Mouse (Mus musculus) granulocyte monocyte progenitor cell, adult 5-6 weeks (primary cell): ENCODE results near the gene Evi2. TPM values are rescaled to one million over a fixed set of nuclear protein-coding genes. Genes with fewer than 3 reads are reported as not detected.
A peak's percentile ranks its signal among the peaks of the same experiment; 100 is the strongest.

Experiments
- ATAC-seq: replicated peaks from 2 replicates; pipeline ENCODE4 v1.8.0; 2016; ENCODE audit warnings: mild to moderate bottlenecking, moderate TSS enrichment, inconsistent platforms; ENCODE audit not compliant: poor library complexity, severe bottlenecking
- total RNA-seq, 2 experiments: library from RNA; stranded (forward) in 1 of 2; stranded (reverse) in 1 of 2; fragments of 200-712, 200-1000 nt in 1 of 2; fragments of >200 nt in 1 of 2; fragmentation: Nextera tagmentation in 1 of 2; gene quantifications; 2 replicates each; pipeline ENCODE4 v1.2.3; 2014 to 2017

Gene Evi2
- total RNA-seq, 2 experiments from 2014 or later: 4.0 to 20.2 TPM

DNA sequence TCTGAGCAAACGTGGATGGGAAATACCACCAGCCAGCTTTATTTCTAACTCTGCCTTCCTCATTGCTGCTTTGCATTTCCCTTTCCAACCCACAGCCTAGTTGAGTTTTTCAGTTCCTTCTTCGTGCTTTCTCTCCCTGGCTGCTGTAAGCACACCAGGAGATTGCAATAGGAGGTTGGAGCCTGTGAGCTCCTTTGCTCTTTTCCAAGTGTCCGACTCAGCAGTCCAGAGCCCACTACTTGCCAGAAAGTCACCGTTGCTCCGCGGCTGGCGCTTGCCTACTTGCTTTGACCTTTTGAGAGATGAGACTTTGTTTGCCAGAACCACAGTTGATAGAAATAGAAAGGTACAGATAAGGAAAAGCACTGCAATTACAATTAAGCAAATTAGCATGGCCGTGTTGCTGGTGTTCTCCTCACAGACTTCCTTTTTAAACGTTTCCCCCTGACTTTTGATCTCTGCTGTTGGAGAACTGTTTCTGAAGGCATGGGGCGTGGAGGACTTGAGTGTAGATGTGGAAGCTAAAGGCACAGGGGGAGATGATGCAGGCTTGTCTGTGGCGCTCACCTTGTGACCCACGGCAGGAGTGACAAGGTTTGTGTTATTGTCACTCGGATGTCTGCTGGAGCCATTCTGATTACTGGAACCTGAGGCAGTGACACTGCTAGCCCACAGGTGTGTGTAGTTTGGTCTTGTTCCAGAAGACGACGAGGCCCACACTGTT is 3.2 kb downstream of the Evi2 start:
- peak; percentile 45 for ATAC-seq

DNA sequence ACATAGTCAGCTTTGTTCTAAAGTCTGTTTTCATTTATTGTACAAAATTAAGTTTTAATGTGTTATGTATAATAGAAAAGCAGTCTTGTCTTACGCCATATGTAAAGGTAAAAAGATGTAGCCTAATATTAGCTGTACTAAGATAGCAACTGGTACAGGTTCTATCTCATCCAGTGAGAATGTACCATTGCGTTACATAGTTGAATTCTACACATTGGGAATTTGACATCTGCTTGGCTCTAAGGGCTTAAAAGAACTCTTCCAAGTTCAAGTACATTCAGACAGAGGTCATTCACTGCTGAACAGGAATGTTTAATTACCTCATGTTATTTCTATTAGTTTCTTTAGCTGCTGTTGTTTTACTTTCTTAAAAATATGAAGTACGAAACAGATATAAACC is 3.8 kb downstream of the Evi2 start:
- ATAC-seq: no peak

DNA sequence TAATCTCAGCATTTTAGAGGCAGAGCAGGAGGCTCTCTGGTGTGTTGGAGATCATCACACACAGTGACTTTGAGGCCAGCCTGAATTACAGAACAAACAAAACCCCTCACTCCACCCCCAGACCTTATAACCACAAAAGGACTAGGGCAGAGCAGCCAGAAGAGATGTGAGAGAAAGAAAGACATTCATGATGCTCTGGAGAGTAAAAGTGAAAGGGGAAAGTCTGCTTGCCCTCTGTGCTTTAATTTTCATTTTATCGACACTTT is 6.1 kb downstream of the Evi2 start:
- no peak for ATAC-seq

DNA sequence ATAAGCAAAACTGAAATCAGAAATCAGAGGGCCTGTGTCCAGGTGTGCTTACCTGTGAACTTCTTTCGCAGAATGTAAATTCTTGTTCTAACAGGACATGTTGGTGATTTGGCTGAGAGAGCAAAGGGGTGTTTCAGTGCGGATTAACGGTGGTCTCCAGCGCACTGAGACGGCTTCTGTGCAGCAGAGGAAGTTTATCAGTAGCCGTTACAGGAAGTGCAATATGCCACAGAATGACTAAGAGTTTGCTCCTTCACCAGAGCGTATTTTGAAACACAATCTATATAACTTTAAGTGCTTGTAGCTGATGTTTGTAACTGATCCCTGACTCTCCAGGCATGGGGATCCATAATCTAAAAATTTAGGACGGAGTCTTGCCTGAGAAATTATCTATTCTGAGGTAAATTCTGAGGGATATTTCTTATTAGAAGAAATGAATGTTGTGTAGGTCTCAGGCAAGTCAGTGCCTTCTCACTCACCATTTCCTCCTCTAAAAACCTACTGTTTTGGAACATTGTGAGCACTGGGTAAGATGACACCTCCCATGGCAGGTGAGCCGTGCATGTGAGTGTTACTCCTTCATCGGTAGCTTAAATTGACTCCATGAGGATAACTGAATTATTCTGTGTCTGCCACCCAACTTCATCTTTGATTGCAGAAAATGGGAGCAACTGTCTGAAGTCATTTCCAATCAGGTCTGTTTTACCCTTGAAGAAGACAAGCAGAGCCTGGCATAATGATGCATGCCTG is 6.7 kb downstream of the Evi2 start, which contains the start of gene Evi2b:
TSS of gene Evi2b (minus strand) at position 203 of the 750 bp plus-strand sequence.
- peak; percentile 52 for ATAC-seq

DNA sequence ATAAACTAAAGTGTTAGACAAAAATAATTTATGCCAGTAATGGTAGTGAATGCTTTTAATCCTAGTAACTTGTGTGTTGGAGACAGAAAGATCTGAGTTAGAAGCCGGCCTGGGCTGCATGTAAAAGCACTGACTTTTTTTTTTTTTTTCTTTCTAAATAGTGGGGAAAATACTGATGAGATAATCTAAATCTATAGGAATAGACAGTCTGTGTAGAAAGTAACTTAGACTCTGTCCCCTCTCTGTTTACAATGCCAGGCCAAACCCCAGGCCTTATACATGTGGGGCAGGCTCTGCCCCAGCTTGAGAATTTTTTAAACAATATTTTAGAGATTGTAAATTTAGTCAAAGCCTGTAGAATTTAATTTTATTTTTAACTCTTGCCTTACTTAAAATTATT is 7.4 kb downstream of the Evi2 start:
- no peak for ATAC-seq

DNA sequence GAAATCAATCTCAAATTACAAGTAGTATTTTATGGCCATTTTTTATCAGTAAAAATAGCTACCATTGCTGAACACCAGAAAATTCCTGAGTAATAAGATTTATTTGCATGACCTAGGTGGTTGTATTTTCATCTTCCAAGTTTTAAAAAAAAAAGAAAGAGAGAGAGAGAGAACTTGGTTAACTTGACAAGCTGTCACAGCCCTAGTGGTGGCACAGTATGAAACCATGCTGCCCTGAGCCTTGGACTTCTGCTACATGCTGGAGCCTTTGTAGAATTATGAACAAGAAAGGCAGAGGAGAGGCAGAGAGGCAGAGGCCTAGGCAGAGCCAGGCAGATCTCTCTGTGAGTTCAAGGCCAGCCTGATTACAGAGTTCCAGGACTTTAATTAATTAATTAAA is 8.5 kb downstream of the Evi2 start:
- no peak for ATAC-seq

DNA sequence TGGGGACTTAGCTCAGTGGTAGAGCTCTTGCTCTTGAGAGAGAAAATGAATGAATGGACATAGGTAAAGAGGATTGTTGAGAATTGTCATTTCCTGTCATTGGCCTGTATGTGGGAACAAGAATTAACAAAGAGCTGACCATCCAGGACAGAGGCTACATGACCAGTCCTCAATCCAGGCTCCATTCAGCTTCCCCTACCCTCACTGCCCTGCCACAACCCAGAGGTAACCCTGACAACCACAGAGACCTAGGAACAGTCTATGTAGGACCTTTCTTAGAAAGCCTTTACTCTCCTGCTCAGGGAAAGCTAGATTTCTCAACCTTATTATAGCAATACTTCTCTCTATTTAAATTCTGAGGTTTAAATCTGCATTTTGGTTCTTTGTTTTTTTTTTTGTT is 9.6 kb downstream of the Evi2 start:
- peak; percentile 28; the same call in 1 of the 2 replicates for ATAC-seq

DNA sequence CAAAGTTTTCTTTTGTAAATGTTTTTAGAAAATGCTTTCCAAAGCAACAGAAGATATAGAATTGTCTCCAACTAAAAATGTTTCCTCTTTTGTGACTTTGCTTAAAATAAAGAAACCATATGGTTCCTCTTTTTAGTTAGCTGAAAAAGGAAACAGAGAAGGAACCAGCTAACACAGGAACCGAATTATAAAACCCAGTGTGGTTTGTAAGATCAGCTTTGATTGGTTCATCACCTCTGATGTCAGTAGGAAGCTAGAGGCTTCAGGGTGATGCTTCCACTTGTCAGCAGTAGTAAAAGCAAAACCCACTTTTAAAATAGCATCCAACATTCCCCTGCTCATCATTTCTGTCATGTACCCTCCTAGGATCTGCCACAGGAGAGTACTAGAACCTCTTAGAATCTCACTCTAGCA is 10.5 kb downstream of the Evi2 start:
- ATAC-seq: peak; percentile 86

DNA sequence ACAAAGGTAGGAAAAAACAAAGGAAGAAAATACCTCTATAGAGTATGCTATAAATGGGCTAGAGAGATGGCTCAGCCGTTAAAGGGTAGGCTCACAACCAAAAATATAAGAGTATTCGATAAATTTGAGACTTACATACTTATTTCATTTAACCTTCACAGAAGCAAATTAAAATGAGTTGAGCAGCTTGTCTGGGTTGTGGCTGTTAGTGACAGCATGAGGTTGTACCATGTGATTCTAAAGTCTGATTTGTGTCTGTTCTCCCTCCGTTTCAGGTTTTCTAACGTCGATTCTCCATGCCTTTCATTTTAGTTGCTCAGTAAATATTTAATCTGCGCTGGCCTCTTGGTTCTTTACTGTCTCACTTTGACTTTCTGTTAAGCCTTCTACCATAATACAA is 11.1 kb downstream of the Evi2 start:
- no peak for ATAC-seq

DNA sequence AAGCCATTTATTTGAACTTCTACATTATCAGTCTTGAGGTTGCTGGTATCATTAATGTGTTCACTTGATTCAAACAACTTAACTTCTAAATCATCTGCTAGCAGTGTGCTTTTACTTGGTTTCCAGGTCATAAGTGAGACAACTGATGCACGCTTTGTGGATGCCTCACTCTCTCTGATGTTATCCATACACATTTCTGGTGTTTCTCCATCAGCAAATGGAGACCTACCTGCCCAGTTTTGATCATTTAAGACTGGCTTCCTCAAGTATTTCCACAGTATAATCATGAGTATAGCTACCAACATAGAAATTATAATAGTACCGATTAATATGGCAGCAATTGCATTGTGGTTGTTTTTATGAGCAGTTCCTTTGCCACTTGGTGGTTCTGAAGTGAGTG is 14.6 kb downstream of the Evi2 start:
- ATAC-seq: no peak

DNA sequence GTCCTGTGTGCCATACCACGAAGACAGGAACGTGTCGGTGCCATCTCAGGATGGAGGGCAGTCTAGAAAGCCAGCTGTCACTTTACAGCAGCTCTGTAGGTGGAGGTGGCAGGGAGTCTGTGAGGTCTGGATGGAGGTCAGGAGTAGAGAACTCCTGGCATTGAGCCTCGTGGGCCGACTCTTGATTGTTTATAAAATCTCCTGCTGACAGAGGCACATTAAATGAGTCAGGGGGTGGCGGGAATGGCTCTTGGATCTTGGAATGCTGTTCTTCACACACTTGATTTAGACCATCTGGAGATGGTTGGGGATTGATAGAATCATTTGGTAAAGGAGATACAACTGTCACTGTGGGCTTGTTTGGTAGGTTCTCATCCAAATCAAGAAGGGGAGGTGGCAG is 15.1 kb downstream of the Evi2 start:
- ATAC-seq: no peak

DNA sequence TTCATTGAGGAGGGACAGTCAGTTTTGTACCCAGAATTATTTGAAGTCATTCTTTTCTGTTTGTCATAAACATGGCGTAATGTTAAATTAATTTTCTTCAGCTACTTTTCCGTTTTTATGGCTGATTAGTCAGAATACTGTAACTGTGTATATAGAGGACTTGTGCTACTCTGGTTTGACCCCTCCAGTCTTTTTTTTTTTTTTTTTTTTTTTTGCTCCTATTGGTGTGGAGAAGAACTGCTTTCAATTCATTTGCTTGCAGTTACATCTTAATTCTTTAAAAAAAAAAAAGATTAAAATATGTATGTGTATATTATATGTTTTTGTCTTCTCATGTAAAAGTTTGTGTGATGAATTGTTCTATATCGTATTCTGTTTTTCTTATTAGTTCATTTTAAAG is 18.4 kb downstream of the Evi2 start:
- ATAC-seq: no peak

DNA sequence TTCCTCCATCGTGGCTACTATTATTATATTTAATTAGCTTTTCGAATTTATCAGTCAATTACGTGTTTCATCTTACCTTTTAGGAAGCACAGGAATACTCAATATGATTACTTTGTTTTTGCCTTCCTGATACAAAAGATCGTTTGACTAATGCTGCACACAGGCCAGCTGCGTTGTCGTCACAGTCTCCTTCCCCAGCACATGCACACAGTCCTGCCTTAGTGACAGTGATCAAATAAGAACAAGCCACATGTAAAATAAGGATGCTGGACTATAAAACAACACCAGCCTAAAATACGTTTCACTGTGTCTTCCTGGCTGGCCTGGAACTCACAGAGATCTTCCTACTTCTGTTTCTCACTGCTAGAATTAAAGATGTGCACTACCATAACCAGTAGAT is 25.9 kb downstream of the Evi2 start:
- no peak for ATAC-seq

DNA sequence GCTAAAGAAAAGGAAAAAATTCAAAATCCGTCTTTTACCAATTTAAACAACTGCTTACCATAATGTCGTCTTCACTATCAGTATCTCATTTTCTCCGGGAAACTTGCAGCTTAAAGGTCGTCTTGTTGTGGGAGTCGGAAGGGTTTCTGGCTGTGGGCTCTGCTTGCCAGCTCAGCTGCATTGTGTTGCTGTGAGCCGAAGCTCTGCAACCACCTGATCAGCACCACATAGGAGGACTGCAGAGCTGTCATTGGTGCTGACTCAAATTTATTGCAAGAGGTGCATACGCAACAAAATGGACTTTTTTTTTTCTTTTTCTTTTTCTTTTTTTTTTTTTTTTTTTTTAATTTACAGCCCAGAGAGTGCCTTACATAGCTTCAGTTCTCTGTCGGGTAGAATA is 26.5 kb downstream of the Evi2 start, which contains the start of gene Omg:
TSS of gene Omg (minus strand) at position 240 of the 400 bp plus-strand sequence.
- no peak for ATAC-seq

DNA sequence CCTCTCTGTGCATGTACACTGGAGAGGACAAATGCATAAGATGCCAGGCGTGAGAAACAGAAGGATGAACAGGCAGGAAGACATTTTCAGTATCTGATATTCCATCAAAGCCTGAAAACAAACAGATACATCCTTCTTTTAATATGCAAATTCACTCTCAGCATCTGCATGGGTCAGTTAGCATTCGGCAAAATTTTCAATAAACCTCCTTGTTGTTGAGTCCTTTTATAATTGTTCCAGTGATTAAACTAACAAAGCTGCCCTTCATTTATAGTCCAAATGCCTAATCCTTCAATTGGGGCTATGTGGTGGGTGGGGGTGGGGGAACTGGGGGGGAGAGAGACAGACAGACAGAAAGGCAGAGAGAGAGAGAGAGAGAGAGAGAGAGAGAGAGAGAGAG is 27.5 kb downstream of the Evi2 start:
- no peak for ATAC-seq

DNA sequence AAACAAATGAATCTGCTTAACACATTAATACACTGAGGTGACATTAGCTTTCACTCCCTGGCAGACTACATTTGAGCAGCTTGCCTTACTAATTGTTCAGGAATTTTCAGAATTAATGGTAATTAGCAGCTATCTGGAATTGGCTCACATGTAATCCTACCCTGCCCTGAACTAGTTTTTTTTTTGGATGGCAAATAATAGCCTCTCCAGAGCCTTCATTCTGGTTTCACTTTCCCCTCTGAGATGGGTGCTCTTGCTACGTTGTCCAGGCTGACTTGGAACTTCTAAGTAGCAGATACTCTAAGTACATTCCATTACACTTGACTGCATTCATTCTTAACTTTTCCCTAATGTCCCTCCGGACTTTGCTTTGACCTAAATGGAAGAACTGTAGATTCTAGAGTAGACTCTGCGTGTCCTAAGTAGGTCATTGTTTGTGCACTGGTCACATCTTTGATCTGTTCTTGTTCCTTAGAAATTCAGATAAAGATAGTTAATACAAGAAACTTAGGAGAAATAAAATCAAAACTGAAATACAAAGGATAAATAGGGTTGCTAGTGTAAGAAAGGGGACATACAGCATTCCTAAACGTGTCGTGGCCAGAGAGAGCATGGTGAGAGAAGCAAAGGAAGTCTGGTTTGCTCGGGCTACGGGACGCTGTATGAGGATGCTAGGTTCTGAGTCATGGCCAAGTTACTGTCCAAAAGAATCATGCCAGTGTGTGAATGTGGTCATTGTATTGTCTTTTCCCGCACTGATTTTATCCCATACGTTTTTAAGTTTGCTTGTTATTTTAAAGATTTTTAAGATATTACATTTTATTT is 35.2 kb downstream of the Evi2 start:
- no peak for ATAC-seq

DNA sequence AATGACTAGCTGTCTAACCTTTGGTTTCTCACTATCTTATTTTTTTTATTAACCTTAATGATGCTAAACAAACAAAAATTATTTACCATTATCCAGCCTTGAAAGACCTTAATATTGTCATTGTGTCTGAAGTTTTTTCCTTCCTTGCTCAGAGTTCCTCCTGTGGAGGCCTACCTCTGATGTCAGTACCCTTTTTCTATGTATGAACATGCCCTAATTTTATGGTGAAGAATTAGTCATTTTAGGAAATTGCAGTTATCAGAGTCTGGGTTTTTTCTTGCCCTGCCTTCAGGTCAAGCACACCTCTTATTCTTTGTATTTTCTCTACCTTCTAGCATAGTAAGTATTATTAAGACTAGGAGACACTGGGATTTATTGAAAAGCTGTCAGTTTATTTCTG is 45.7 kb downstream of the Evi2 start:
- ATAC-seq: no peak

DNA sequence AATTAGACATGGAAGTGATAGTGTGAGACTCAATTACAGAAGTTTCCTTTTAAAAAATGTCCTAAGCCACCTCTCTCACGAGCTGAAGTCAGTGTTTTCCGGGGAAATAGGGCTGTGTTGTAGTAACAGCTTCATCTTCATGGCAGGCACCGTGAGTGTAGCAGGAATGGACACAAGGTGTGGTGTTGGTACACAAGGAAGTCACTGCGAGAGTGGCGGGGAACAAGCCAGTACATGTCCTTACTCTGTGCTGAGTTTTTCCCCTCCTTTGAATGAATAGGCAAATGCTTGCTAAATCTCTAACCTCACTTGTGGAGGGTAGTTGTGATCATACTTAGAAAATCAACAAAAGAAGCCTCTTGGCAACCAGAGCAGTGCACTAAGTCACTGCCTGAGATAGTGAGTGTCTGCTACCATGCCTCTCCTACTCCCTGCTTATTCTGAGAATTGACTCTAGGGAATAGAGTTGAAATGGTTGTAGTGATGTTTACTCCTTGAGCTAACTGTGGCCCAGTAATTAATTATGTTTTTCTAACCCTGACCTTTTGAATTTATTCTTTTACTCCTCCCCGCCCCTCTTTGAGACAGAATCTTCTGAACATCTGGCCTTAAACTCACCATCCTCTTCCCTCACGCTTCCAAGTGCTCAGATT is 46.4 kb downstream of the Evi2 start:
- no peak for ATAC-seq

DNA sequence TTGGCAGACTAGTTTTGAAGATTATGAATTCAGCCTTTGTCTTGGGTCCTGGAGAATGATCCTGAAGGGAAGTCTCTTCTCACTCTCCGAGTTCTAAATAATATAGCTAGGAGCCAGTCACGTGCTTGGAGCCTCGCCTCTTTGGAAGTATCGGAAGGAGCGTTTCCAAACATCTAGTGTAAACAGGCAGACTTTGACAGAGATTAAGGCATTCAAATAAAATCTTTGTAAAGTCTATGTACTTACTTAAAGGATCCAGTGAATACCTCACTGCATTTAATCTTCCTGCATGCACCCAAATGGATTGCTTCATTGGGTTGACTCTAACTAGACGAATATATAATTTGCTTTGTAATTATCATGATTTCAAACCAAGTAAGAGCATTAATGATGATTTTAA is 47.0 kb downstream of the Evi2 start:
- no peak for ATAC-seq

DNA sequence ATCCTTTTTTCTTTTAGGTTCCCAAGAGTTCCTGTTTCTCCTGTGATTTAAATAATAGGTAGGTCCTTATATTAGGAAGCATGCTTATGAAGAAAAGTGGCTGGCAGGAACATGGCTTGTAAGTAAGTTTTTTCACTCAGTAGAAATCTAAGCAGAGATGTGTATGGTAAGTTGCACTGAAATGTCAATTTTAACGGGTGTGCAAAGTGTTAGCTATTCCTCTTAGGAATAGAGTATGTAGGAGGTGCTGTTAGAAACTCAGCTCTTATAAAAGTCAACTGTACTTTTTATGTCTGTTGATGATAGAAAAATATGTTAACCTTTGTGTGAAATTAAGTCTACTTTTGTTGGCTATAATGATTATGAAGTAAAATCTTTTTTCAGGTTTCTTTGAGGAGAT is 62.3 kb downstream of the Evi2 start:
- ATAC-seq: no peak
